Mouse (Mus musculus): ENCODE measurements around the gene Morn1. TPM values are rescaled to one million over a fixed set of nuclear protein-coding genes. Genes with fewer than 3 reads are reported as not detected.
A peak's percentile ranks its signal among the peaks of the same experiment; 100 is the strongest.
"Not testable (repeated sequence)": the region's sequence is repeated elsewhere in the genome, so short reads cannot be mapped to it uniquely, and the experiment has no call there.

Morn1 gene
- polyA plus RNA-seq, 1 experiment from 2014 or later = 2.1 TPM

GRCm38 (mm10) chr4:155065970-155066833 is 20.2 kb upstream of the Morn1 start:
- ATAC-seq = peak; percentile 65
- WGBS (ENCODE audit: insufficient replicate concordance) = 3% methylated on average over 15 of the region's 15 CpGs
- H3K4me3 ChIP-seq = peak overlapping the region; percentile 66
- H3K27ac ChIP-seq = peak overlapping the region; percentile 87
- peak overlapping the region; percentile 81 for H3K4me2 ChIP-seq
- H3K27me3 ChIP-seq (replicated peaks) = peaks cover 22% of the 10 kb centered on the region
- H3K9ac ChIP-seq = peak overlapping the region; percentile 58
- H3K9me3 ChIP-seq (replicated peaks) = no peaks in the 10 kb centered on the region
- peaks cover 34% of the 10 kb centered on the region for H3K36me3 ChIP-seq
- H3K4me1 ChIP-seq = peaks cover 47% of the 10 kb centered on the region

- H3K27ac ChIP-seq = peak within 1 kb of the TSS; percentile 87
- peaks cover 14% of the 10 kb centered on the region for H3K27me3 ChIP-seq (replicated peaks)
- H3K9me3 ChIP-seq (replicated peaks) = no peaks in the 10 kb centered on the region
- peaks cover 42% of the 10 kb centered on the region for H3K36me3 ChIP-seq
- peak; percentile 92 for ATAC-seq
- H3K4me1 ChIP-seq = peaks cover 47% of the 10 kb centered on the region
- peak within 1 kb of the TSS; percentile 83 for H3K9ac ChIP-seq
- H3K4me2 ChIP-seq = peak within 1 kb of the TSS; percentile 81
- under 1% methylated on average over 48 of the region's 48 CpGs for WGBS (ENCODE audit: insufficient replicate concordance)
- H3K4me3 ChIP-seq = peak within 1 kb of the TSS; percentile 66
These were observed 19.4 kb upstream of the Morn1 start, which contains the start of gene Pex10 for GRCm38 (mm10) chr4:155066834-155067522. Gene Pex10, plus strand, starts transcription at chr4:155067016.

GRCm38 (mm10) chr4:155068357-155068972 is 17.9 kb upstream of the Morn1 start:
- Histone ChIP-seq H3K4me3 (peak overlapping the region; percentile 66; the same call in 1 of the 2 replicates), H3K4me2 (peak overlapping the region; percentile 81), H3K36me3 (peaks cover 57% of the 10 kb centered on the region), H3K9ac (0 out of 2 replicates have a peak overlapping the region, but pooled peaks have one; percentile 83), H3K27ac (peak overlapping the region; percentile 27; the same call in 1 of the 2 replicates), H3K9me3 (replicated peaks) (no peaks in the 10 kb centered on the region), H3K4me1 (peaks cover 47% of the 10 kb centered on the region), H3K27me3 (replicated peaks) (peaks cover 4% of the 10 kb centered on the region; the same call in 1 of the 2 replicates)
- 84% methylated on average over 20 of the region's 20 CpGs for WGBS (ENCODE audit: insufficient replicate concordance)
- ATAC-seq = no peak

- WGBS (ENCODE audit: insufficient replicate concordance) = 87% methylated on average over 6 of the region's 6 CpGs
- Histone ChIP-seq H3K27me3 (replicated peaks) (no peaks in the 10 kb centered on the region), H3K4me1 (peaks cover 41% of the 10 kb centered on the region), H3K4me3 (no peak overlapping the region), H3K9ac (no peak overlapping the region), H3K27ac (peak overlapping the region; percentile 27; the same call in 1 of the 2 replicates), H3K36me3 (peaks cover 64% of the 10 kb centered on the region), H3K9me3 (replicated peaks) (no peaks in the 10 kb centered on the region), H3K4me2 (no peak overlapping the region)
- ATAC-seq = no peak
These were observed 17.2 kb upstream of the Morn1 start for GRCm38 (mm10) chr4:155069191-155069590.

- Histone ChIP-seq H3K27me3 (replicated peaks) (no peaks in the 10 kb centered on the region), H3K4me2 (no peak overlapping the region), H3K9me3 (replicated peaks) (no peaks in the 10 kb centered on the region), H3K9ac (no peak overlapping the region), H3K4me1 (peaks cover 38% of the 10 kb centered on the region), H3K27ac (no peak overlapping the region), H3K4me3 (no peak overlapping the region), H3K36me3 (peaks cover 74% of the 10 kb centered on the region)
- ATAC-seq = no peak
- WGBS (ENCODE audit: insufficient replicate concordance) = 91% methylated on average over 13 of the region's 13 CpGs
These were observed 16.2 kb upstream of the Morn1 start for GRCm38 (mm10) chr4:155070199-155070598.

GRCm38 (mm10) chr4:155070921-155071320 is 15.5 kb upstream of the Morn1 start:
- Histone ChIP-seq H3K4me2 (no peak overlapping the region), H3K9ac (no peak overlapping the region), H3K9me3 (replicated peaks) (no peaks in the 10 kb centered on the region), H3K36me3 (peaks cover 81% of the 10 kb centered on the region), H3K4me3 (no peak overlapping the region), H3K27ac (no peak overlapping the region), H3K27me3 (replicated peaks) (no peaks in the 10 kb centered on the region), H3K4me1 (peaks cover 35% of the 10 kb centered on the region)
- ATAC-seq = no peak
- 89% methylated on average over 5 of the region's 5 CpGs for WGBS (ENCODE audit: insufficient replicate concordance)

- H3K27me3 ChIP-seq (replicated peaks) = no peaks in the 10 kb centered on the region
- H3K4me2 ChIP-seq = no peak overlapping the region
- no peaks in the 10 kb centered on the region for H3K9me3 ChIP-seq (replicated peaks)
- ATAC-seq = no peak
- H3K36me3 ChIP-seq = peaks cover 99% of the 10 kb centered on the region
- WGBS (ENCODE audit: insufficient replicate concordance) = 85% methylated on average over 9 of the region's 9 CpGs
- peaks cover 10% of the 10 kb centered on the region for H3K4me1 ChIP-seq
- H3K9ac ChIP-seq = no peak overlapping the region
- no peak overlapping the region for H3K4me3 ChIP-seq
- H3K27ac ChIP-seq = no peak overlapping the region
These were observed 12.0 kb upstream of the Morn1 start for GRCm38 (mm10) chr4:155074418-155074817.

- Histone ChIP-seq H3K9ac (no peak overlapping the region), H3K9me3 (replicated peaks) (no peaks in the 10 kb centered on the region), H3K27ac (no peak overlapping the region), H3K4me2 (no peak overlapping the region), H3K4me3 (no peak overlapping the region), H3K4me1 (peaks cover 5% of the 10 kb centered on the region; the same call in 1 of the 2 replicates), H3K36me3 (peaks cover 99% of the 10 kb centered on the region), H3K27me3 (replicated peaks) (no peaks in the 10 kb centered on the region)
- 84% methylated on average over 9 of the region's 9 CpGs for WGBS (ENCODE audit: insufficient replicate concordance)
- ATAC-seq = no peak
These were observed 11.2 kb upstream of the Morn1 start for GRCm38 (mm10) chr4:155075137-155075536.

- Histone ChIP-seq H3K9ac (no peak overlapping the region), H3K4me2 (no peak overlapping the region), H3K4me1 (peaks cover 5% of the 10 kb centered on the region; the same call in 1 of the 2 replicates), H3K27ac (no peak overlapping the region), H3K4me3 (no peak overlapping the region), H3K9me3 (replicated peaks) (no peaks in the 10 kb centered on the region), H3K27me3 (replicated peaks) (no peaks in the 10 kb centered on the region), H3K36me3 (peaks cover 99% of the 10 kb centered on the region)
- 81% methylated on average over 2 of the region's 2 CpGs for WGBS (ENCODE audit: insufficient replicate concordance)
- ATAC-seq = no peak
These were observed 10.6 kb upstream of the Morn1 start for GRCm38 (mm10) chr4:155075813-155076212.

GRCm38 (mm10) chr4:155076677-155077076 is 9.7 kb upstream of the Morn1 start:
- Histone ChIP-seq H3K27ac (no peak overlapping the region), H3K4me1 (peaks cover 9% of the 10 kb centered on the region; the same call in 1 of the 2 replicates), H3K36me3 (peaks cover 97% of the 10 kb centered on the region), H3K4me3 (no peak overlapping the region), H3K9ac (no peak overlapping the region), H3K27me3 (replicated peaks) (no peaks in the 10 kb centered on the region), H3K4me2 (no peak overlapping the region), H3K9me3 (replicated peaks) (no peaks in the 10 kb centered on the region)
- 87% methylated on average over 9 of the region's 9 CpGs for WGBS (ENCODE audit: insufficient replicate concordance)
- ATAC-seq = no peak

- H3K27me3 ChIP-seq (replicated peaks); ATAC-seq; H3K4me3 ChIP-seq; H3K27ac ChIP-seq; H3K9me3 ChIP-seq (replicated peaks); H3K4me2 ChIP-seq; H3K9ac ChIP-seq: not testable (repeated sequence)
- peaks cover 97% of the 10 kb centered on the region for H3K36me3 ChIP-seq
- H3K4me1 ChIP-seq = peaks cover 27% of the 10 kb centered on the region
- 88% methylated on average over 10 of the region's 10 CpGs for whole genome bisulfite sequencing (ENCODE audit: insufficient replicate concordance)
These were observed 7.6 kb upstream of the Morn1 start for GRCm38 (mm10) chr4:155078808-155079207.

Measured in liver, embryonic 12.5 days (tissue).